ENCODE assay signal across 8 mouse cellular contexts in the genomic region with DNA sequence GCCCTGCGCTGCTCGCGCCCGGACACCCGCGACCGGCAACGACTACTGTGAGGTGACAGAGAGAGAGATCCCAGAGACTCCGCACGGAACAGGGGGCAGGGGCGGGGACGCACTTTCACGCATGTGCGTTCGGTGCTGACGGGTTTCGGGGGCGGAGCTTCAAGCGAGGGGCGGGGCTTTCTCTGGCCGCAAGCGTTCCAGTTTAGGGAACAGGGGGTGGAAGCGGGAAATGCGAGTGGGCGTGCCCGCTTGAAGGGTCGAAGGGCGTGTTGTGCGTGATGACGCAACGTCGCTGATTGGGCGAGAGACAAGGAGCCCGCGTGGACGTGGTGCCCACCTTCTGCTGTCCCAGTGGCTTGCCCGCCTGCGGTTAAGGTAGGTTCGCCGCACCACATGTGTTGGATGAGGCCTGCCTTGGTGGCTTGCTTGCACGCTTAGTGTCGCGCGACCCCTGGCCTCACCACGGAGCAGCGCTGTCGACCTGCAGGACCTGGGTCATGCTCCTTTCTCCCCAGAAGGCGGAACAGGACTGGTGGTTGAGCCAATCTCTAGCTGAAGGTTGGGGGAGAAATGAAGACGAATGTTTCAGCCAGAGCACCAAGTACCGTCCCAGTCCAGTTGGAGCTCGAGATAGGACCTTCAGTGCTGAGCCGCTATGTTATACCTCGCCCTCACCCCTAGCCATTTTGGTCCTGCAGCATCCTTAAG. TPM values are rescaled to one million over a fixed set of nuclear protein-coding genes. Genes with fewer than 3 reads are reported as not detected.
A peak's percentile ranks its signal among the peaks of the same experiment; 100 is the strongest.
DNase-seq lines count a peak whose midpoint lies in the region; ATAC-seq and TF ChIP-seq lines count a peak whose summit lies in the region.

No protein-coding gene starts in this region.

- WGBS in heart, embryonic 10.5 days, result under 1% methylated on average over 53 of the region's 53 CpGs
- under 1% methylated on average over 52 of the region's 53 CpGs for WGBS in kidney, embryonic 15.5 days

- peaks cover 9% of the 10 kb centered on the region for H3K4me1 ChIP-seq in bone marrow macrophage, adult 2 months (ENCODE audit: control insufficient read depth, insufficient read depth, low read length)
- peaks cover 12% of the 10 kb centered on the region for H3K4me1 ChIP-seq in embryonic fibroblast, embryonic 13.5 days (ENCODE audit: control insufficient read depth, insufficient read depth, low read length)
- H3K4me1 ChIP-seq in heart, embryonic 10.5 days, result peaks cover 29% of the 10 kb centered on the region
- H3K4me1 ChIP-seq in kidney, embryonic 15.5 days, result peaks cover 32% of the 10 kb centered on the region

- TF ChIP-seq POLR2A in bone marrow macrophage, adult 2 months (IDR thresholded peaks at IDR 0.05; ENCODE audit: borderline replicate concordance, low read depth, low read length), result no peak
- peak; percentile 89 for TF ChIP-seq POLR2A in embryonic fibroblast, embryonic 13.5 days (IDR thresholded peaks at IDR 0.05; ENCODE audit: low read depth, low read length)

- H3K36me3 ChIP-seq in heart, embryonic 10.5 days, result peaks cover 27% of the 10 kb centered on the region
- H3K36me3 ChIP-seq in kidney, embryonic 15.5 days, result peaks cover 19% of the 10 kb centered on the region

- ATAC-seq in kidney, embryonic 15.5 days (replicated peaks; ENCODE audit: low FRiP score), result peak; percentile 96
- peak; percentile 98 for ATAC-seq in monocyte, adult 5-6 weeks (replicated peaks; ENCODE audit: insufficient number of reproducible peaks, low FRiP score, low TSS enrichment, poor library complexity, severe bottlenecking)

- no peaks in the 10 kb centered on the region for H3K27me3 ChIP-seq in heart, embryonic 10.5 days (ENCODE audit: insufficient read depth, poor library complexity, severe bottlenecking)
- H3K27me3 ChIP-seq in kidney, embryonic 15.5 days, result no peaks in the 10 kb centered on the region

- no peak for TF ChIP-seq CTCF in bone marrow macrophage, adult 2 months (IDR thresholded peaks at IDR 0.05; ENCODE audit: low read depth, low read length)
- no peak for TF ChIP-seq CTCF in embryonic fibroblast, embryonic 13.5 days (IDR thresholded peaks at IDR 0.05; ENCODE audit: borderline replicate concordance, insufficient read depth, low read length)

- peak overlapping the region; percentile 89 for H3K9ac ChIP-seq in kidney, embryonic 15.5 days

- DNase-seq in A20 (ENCODE audit: low read depth, low spot score) (peak; percentile 100), liver (peak; percentile 100)
- DNase-seq in heart, embryonic 10.5 days (ENCODE audit: low spot score), result peak; percentile 100
- peak; percentile 100 for DNase-seq in spleen, postnatal 4 days (ENCODE audit: low spot score in 2 of 2)

- no peaks in the 10 kb centered on the region for H3K9me3 ChIP-seq in heart, embryonic 10.5 days
- no peaks in the 10 kb centered on the region for H3K9me3 ChIP-seq in kidney, embryonic 15.5 days (replicated peaks)

- peak overlapping the region; percentile 91 for H3K4me2 ChIP-seq in kidney, embryonic 15.5 days

- peak overlapping the region; percentile 94 for H3K4me3 ChIP-seq in bone marrow macrophage, adult 2 months (ENCODE audit: insufficient read depth, low read length)
- peak overlapping the region; percentile 89 for H3K4me3 ChIP-seq in embryonic fibroblast, embryonic 13.5 days (ENCODE audit: insufficient read depth, low read length)
- H3K4me3 ChIP-seq in heart, embryonic 10.5 days, result peak overlapping the region; percentile 80
- H3K4me3 ChIP-seq in kidney, embryonic 15.5 days (replicated peaks), result peak overlapping the region; percentile 98

- 0 out of 2 replicates have a peak overlapping the region, but pooled peaks have one; percentile 5 for H3K27ac ChIP-seq in bone marrow macrophage, adult 2 months (ENCODE audit: insufficient read depth, low read depth, low read length)
- no peak overlapping the region for H3K27ac ChIP-seq in embryonic fibroblast, embryonic 13.5 days (ENCODE audit: insufficient read depth, low read length)
- peak overlapping the region; percentile 90 for H3K27ac ChIP-seq in heart, embryonic 10.5 days
- H3K27ac ChIP-seq in kidney, embryonic 15.5 days, result peak overlapping the region; percentile 88

RNA-seq across cellular contexts. Expression of a gene that starts 17.4 kb away (rescaled TPM):
- polyA plus RNA-seq in bone marrow macrophage, adult 2 months (2012; ENCODE audit: insufficient read depth, insufficient read length, missing spikeins), result 20.9 and 28.1 TPM in 2 replicates
- polyA plus RNA-seq in embryonic fibroblast, embryonic 13.5 days (2011; ENCODE audit: insufficient read length, low read depth, missing spikeins), result 49.4 and 50.2 TPM in 2 replicates
- polyA plus RNA-seq in heart, embryonic 10.5 days (2016; fragmentation: Nextera tagmentation; extraction: Ambion mirVana), result 26.7 and 27.5 TPM in 2 replicates
- 25.1 and 26.3 TPM in 2 replicates for polyA plus RNA-seq in kidney, embryonic 15.5 days (2015; fragmentation: Nextera tagmentation; extraction: Ambion mirVana)
- total RNA-seq in monocyte, adult 5-6 weeks (2017), result 3.2 to 7.3 TPM (median 4.8 TPM) in 3 replicates

RNA-seq across cellular contexts. Expression of a gene that starts 28.6 kb away (rescaled TPM):
- polyA plus RNA-seq in bone marrow macrophage, adult 2 months (2012; ENCODE audit: insufficient read depth, insufficient read length, missing spikeins), result 20.0 and 21.0 TPM in 2 replicates
- polyA plus RNA-seq in embryonic fibroblast, embryonic 13.5 days (2011; ENCODE audit: insufficient read length, low read depth, missing spikeins), result 37.4 and 38.1 TPM in 2 replicates
- 98.6 and 99.8 TPM in 2 replicates for polyA plus RNA-seq in heart, embryonic 10.5 days (2016; fragmentation: Nextera tagmentation; extraction: Ambion mirVana)
- 83.3 and 87.0 TPM in 2 replicates for polyA plus RNA-seq in kidney, embryonic 15.5 days (2015; fragmentation: Nextera tagmentation; extraction: Ambion mirVana)
- total RNA-seq in monocyte, adult 5-6 weeks (2017), result 37.3 to 62.6 TPM (median 61.9 TPM) in 3 replicates

RNA-seq across cellular contexts. Expression of a gene that starts 31.1 kb away (rescaled TPM):
- 66.2 and 69.9 TPM in 2 replicates for polyA plus RNA-seq in bone marrow macrophage, adult 2 months (2012; ENCODE audit: insufficient read depth, insufficient read length, missing spikeins)
- 176 and 193 TPM in 2 replicates for polyA plus RNA-seq in embryonic fibroblast, embryonic 13.5 days (2011; ENCODE audit: insufficient read length, low read depth, missing spikeins)
- 217 and 292 TPM in 2 replicates for polyA plus RNA-seq in heart, embryonic 10.5 days (2016; fragmentation: Nextera tagmentation; extraction: Ambion mirVana)
- 272 and 286 TPM in 2 replicates for polyA plus RNA-seq in kidney, embryonic 15.5 days (2015; fragmentation: Nextera tagmentation; extraction: Ambion mirVana)
- 111 to 112 TPM (median 112 TPM) in 3 replicates for total RNA-seq in monocyte, adult 5-6 weeks (2017)

RNA-seq across cellular contexts. Expression of a gene that starts 35.9 kb away (rescaled TPM):
- not detected in 2 replicates for polyA plus RNA-seq in bone marrow macrophage, adult 2 months (2012; ENCODE audit: insufficient read depth, insufficient read length, missing spikeins)
- not detected in 2 replicates for polyA plus RNA-seq in embryonic fibroblast, embryonic 13.5 days (2011; ENCODE audit: insufficient read length, low read depth, missing spikeins)
- polyA plus RNA-seq in heart, embryonic 10.5 days (2016; fragmentation: Nextera tagmentation; extraction: Ambion mirVana), result not detected in 2 replicates
- not detected in 2 replicates for polyA plus RNA-seq in kidney, embryonic 15.5 days (2015; fragmentation: Nextera tagmentation; extraction: Ambion mirVana)
- total RNA-seq in monocyte, adult 5-6 weeks (2017), result not detected in 3 replicates

RNA-seq across cellular contexts. Expression of a gene that starts 42.7 kb away (rescaled TPM):
- polyA plus RNA-seq in bone marrow macrophage, adult 2 months (2012; ENCODE audit: insufficient read depth, insufficient read length, missing spikeins), result not detected in 2 replicates
- polyA plus RNA-seq in embryonic fibroblast, embryonic 13.5 days (2011; ENCODE audit: insufficient read length, low read depth, missing spikeins), result not detected in 2 replicates
- not detected in 2 replicates for polyA plus RNA-seq in heart, embryonic 10.5 days (2016; fragmentation: Nextera tagmentation; extraction: Ambion mirVana)
- polyA plus RNA-seq in kidney, embryonic 15.5 days (2015; fragmentation: Nextera tagmentation; extraction: Ambion mirVana), result 0.03 TPM in 1 of 2 replicates, not detected in the other
- not detected in 3 replicates for total RNA-seq in monocyte, adult 5-6 weeks (2017)
